Mouse (Mus musculus) CH12.LX (cell line): ENCODE data around the gene Adtrp. TPM values are rescaled to one million over a fixed set of nuclear protein-coding genes. Genes with fewer than 3 reads are reported as not detected.

Experiments
- DNase-seq: peaks from one replicate; pipeline ENCODE4 v3.0.0-alpha.2; 2013; ENCODE audit errors: extremely low read depth
- H3K27ac ChIP-seq: 2 replicates; pipeline ENCODE4 v1.5.1; 2012; ENCODE audit warnings: low read depth, mild to moderate bottlenecking, control low read depth, moderate library complexity; ENCODE audit not compliant: insufficient read depth
- H3K27me3 ChIP-seq: replicated peaks from 2 replicates; pipeline ENCODE3; 2012; ENCODE audit warnings: inconsistent platforms
- H3K36me3 ChIP-seq, 2 experiments: replicated peaks in 1 of 2; 2 replicates each; pipeline versions ENCODE3 to v1.6.1; 2012; ENCODE audit warnings: inconsistent platforms in 1 of 2, low read length in 1 of 2, mild to moderate bottlenecking in 1 of 2, mixed read lengths in 1 of 2, moderate library complexity in 1 of 2; ENCODE audit not compliant: control insufficient read depth in 1 of 2, insufficient read depth in 1 of 2
- H3K4me1 ChIP-seq, 2 experiments: 2 replicates each; pipeline ENCODE4 v1.6.1; 2012; ENCODE audit warnings: inconsistent platforms in 1 of 2, moderate library complexity in 1 of 2; ENCODE audit not compliant: insufficient read depth in 2 of 2, control insufficient read depth in 1 of 2
- H3K4me2 ChIP-seq: 2 replicates; pipeline ENCODE4 v1.6.1; 2012; ENCODE audit warnings: low read depth, mild to moderate bottlenecking, control low read depth; ENCODE audit not compliant: poor library complexity, insufficient read depth, severe bottlenecking
- H3K4me3 ChIP-seq, 3 experiments: fragments of 150-350 bp in 1 of 3; sonication (generic) in 1 of 3; replicated peaks in 1 of 3; 2 replicates each; pipeline versions ENCODE3 to v1.5.1; 2011 to 2012; ENCODE audit warnings: low read depth in 2 of 3, low read length in 2 of 3, mild to moderate bottlenecking in 2 of 3, moderate library complexity in 2 of 3, control low read depth in 1 of 3, improper control_type of control experiment in 1 of 3, inconsistent platforms in 1 of 3, mixed read lengths in 1 of 3; ENCODE audit not compliant: poor library complexity in 1 of 3
- H3K79me2 ChIP-seq: replicated peaks from 2 replicates; pipeline ENCODE4 v1.6.1; 2012; ENCODE audit warnings: mild to moderate bottlenecking, moderate library complexity; ENCODE audit not compliant: control insufficient read depth, poor library complexity, insufficient read depth, severe bottlenecking; ENCODE audit errors: extremely low read depth
- H3K9ac ChIP-seq: 2 replicates; pipeline ENCODE4 v1.6.1; 2012; ENCODE audit warnings: low read depth, mild to moderate bottlenecking, control low read depth, moderate library complexity; ENCODE audit not compliant: insufficient read depth
- H3K9me3 ChIP-seq: replicated peaks from 2 replicates; pipeline ENCODE3; 2012; ENCODE audit warnings: low read length, inconsistent platforms, mixed read lengths
- BHLHE40 ChIP-seq: IDR thresholded peaks from 2 replicates; pipeline ENCODE4 v1.6.1; 2011; ENCODE audit warnings: mild to moderate bottlenecking, low read depth, low read length, improper control_type of control experiment
- CHD1 ChIP-seq: IDR thresholded peaks from 2 replicates; pipeline ENCODE4 v1.6.1; 2012; ENCODE audit warnings: low read depth, low read length, improper control_type of control experiment, inconsistent platforms
- CHD2 ChIP-seq: IDR thresholded peaks from 2 replicates; pipeline ENCODE4 v1.6.1; 2011; ENCODE audit warnings: low read length, improper control_type of control experiment
- CTCF ChIP-seq, 2 experiments: IDR thresholded peaks in 1 of 2; conservative IDR thresholded peaks in 1 of 2; 2 replicates each; pipeline ENCODE4 v1.5.1; 2011 to 2012; ENCODE audit warnings: low read depth in 2 of 2, low read length in 2 of 2, improper control_type of control experiment in 1 of 2, inconsistent platforms in 1 of 2, mild to moderate bottlenecking in 1 of 2, moderate library complexity in 1 of 2
- E2F4 ChIP-seq: IDR thresholded peaks from 2 replicates; pipeline ENCODE4 v1.6.1; 2011; ENCODE audit warnings: low read depth, low read length, improper control_type of control experiment; ENCODE audit not compliant: insufficient replicate concordance
- ELF1 ChIP-seq: IDR thresholded peaks from 2 replicates; pipeline ENCODE4 v1.6.1; 2014; ENCODE audit warnings: low read depth, mild to moderate bottlenecking, inconsistent platforms, low read length, improper control_type of control experiment
- EP300 ChIP-seq: IDR thresholded peaks from 2 replicates; pipeline ENCODE4 v1.6.1; 2011; ENCODE audit warnings: low read length, improper control_type of control experiment
- ETS1 ChIP-seq: conservative IDR thresholded peaks from 2 replicates; pipeline ENCODE4 v1.6.1; 2012; ENCODE audit warnings: low read depth, mild to moderate bottlenecking, inconsistent platforms, low read length, improper control_type of control experiment, moderate library complexity
- GABPA ChIP-seq: IDR thresholded peaks from 2 replicates; pipeline ENCODE4 v1.6.1; 2012; ENCODE audit warnings: low read depth, low read length, improper control_type of control experiment, inconsistent platforms; ENCODE audit not compliant: insufficient replicate concordance
- HCFC1 ChIP-seq: IDR thresholded peaks from 2 replicates; pipeline ENCODE4 v1.6.1; 2012; ENCODE audit warnings: low read depth, mild to moderate bottlenecking, inconsistent platforms, low read length, improper control_type of control experiment
- IRF4 ChIP-seq: IDR thresholded peaks from 2 replicates; pipeline ENCODE4 v1.6.1; 2014; ENCODE audit warnings: low read depth, mild to moderate bottlenecking, inconsistent platforms, low read length, improper control_type of control experiment
- JUN ChIP-seq: IDR thresholded peaks from 2 replicates; pipeline ENCODE4 v1.6.1; 2011; ENCODE audit warnings: low read depth, mild to moderate bottlenecking, low read length, improper control_type of control experiment, moderate library complexity; ENCODE audit not compliant: insufficient read depth
- JUND ChIP-seq: conservative IDR thresholded peaks from 2 replicates; pipeline ENCODE4 v1.6.1; 2011; ENCODE audit warnings: low read depth, low read length, improper control_type of control experiment
- KAT2A ChIP-seq: IDR thresholded peaks from 2 replicates; pipeline ENCODE4 v1.6.1; 2012; ENCODE audit warnings: low read length, improper control_type of control experiment, inconsistent platforms; ENCODE audit not compliant: insufficient replicate concordance
- MAFK ChIP-seq: IDR thresholded peaks from 2 replicates; pipeline ENCODE4 v1.6.1; 2011; ENCODE audit warnings: low read length, improper control_type of control experiment; ENCODE audit not compliant: insufficient replicate concordance
- MAX ChIP-seq: IDR thresholded peaks from 2 replicates; pipeline ENCODE4 v1.6.1; 2011; ENCODE audit warnings: low read length, improper control_type of control experiment
- MAZ ChIP-seq: IDR thresholded peaks from 2 replicates; pipeline ENCODE4 v1.6.1; 2012; ENCODE audit warnings: low read depth, mild to moderate bottlenecking, inconsistent platforms, low read length, improper control_type of control experiment, moderate library complexity
- MEF2A ChIP-seq: IDR thresholded peaks from 2 replicates; pipeline ENCODE4 v1.6.1; 2014; ENCODE audit warnings: low read depth, mild to moderate bottlenecking, inconsistent platforms, low read length, improper control_type of control experiment, borderline replicate concordance
- MXI1 ChIP-seq: IDR thresholded peaks from 2 replicates; pipeline ENCODE4 v1.6.1; 2011; ENCODE audit warnings: mild to moderate bottlenecking, low read depth, low read length, improper control_type of control experiment
- MYC ChIP-seq: IDR thresholded peaks from 2 replicates; pipeline ENCODE4 v1.6.1; 2011; ENCODE audit warnings: low read depth, mild to moderate bottlenecking, improper control_type of control experiment, low read length
- NELFE ChIP-seq: IDR thresholded peaks from 2 replicates; pipeline ENCODE4 v1.6.1; 2011; ENCODE audit warnings: low read depth, low read length, improper control_type of control experiment
- NRF1 ChIP-seq: IDR thresholded peaks from 2 replicates; pipeline ENCODE4 v1.6.1; 2014; ENCODE audit warnings: low read depth, mild to moderate bottlenecking, inconsistent platforms, low read length, improper control_type of control experiment, moderate library complexity
- PAX5 ChIP-seq: IDR thresholded peaks from 2 replicates; pipeline ENCODE4 v1.6.1; 2012; ENCODE audit warnings: low read length, inconsistent platforms, mixed read lengths
- POLR2A ChIP-seq: IDR thresholded peaks from 2 replicates; pipeline ENCODE4 v1.6.1; 2011; ENCODE audit warnings: low read depth, mild to moderate bottlenecking, improper control_type of control experiment, low read length
- POLR2AphosphoS2 ChIP-seq: IDR thresholded peaks from 2 replicates; pipeline ENCODE4 v1.6.1; 2011; ENCODE audit warnings: low read depth, low read length, improper control_type of control experiment
- RAD21 ChIP-seq: IDR thresholded peaks from 2 replicates; pipeline ENCODE4 v1.6.1; 2011; ENCODE audit warnings: low read depth, mild to moderate bottlenecking, low read length, improper control_type of control experiment, moderate library complexity
- RCOR1 ChIP-seq: conservative IDR thresholded peaks from 2 replicates; pipeline ENCODE4 v1.6.1; 2012; ENCODE audit warnings: low read depth, mild to moderate bottlenecking, inconsistent platforms, low read length, improper control_type of control experiment
- SIN3A ChIP-seq: IDR thresholded peaks from 2 replicates; pipeline ENCODE4 v1.6.1; 2012; ENCODE audit warnings: low read length, improper control_type of control experiment, inconsistent platforms
- SMC3 ChIP-seq: IDR thresholded peaks from 2 replicates; pipeline ENCODE4 v1.6.1; 2011; ENCODE audit warnings: low read depth, low read length, improper control_type of control experiment
- TBP ChIP-seq: conservative IDR thresholded peaks from 2 replicates; pipeline ENCODE4 v1.6.1; 2011; ENCODE audit warnings: low read depth, low read length, improper control_type of control experiment
- TCF12 ChIP-seq: IDR thresholded peaks from 2 replicates; pipeline ENCODE4 v1.6.1; 2014; ENCODE audit warnings: low read depth, mild to moderate bottlenecking, inconsistent platforms, low read length, improper control_type of control experiment
- UBTF ChIP-seq: IDR thresholded peaks from 2 replicates; pipeline ENCODE4 v1.6.1; 2012; ENCODE audit warnings: low read depth, mild to moderate bottlenecking, inconsistent platforms, low read length, improper control_type of control experiment, moderate library complexity
- USF1 ChIP-seq: IDR thresholded peaks from 2 replicates; pipeline ENCODE4 v1.6.1; 2014; ENCODE audit warnings: low read depth, mild to moderate bottlenecking, inconsistent platforms, low read length, improper control_type of control experiment
- USF2 ChIP-seq: conservative IDR thresholded peaks from 2 replicates; pipeline ENCODE4 v1.6.1; 2011; ENCODE audit warnings: low read depth, low read length, improper control_type of control experiment
- ZC3H11A ChIP-seq: IDR thresholded peaks from 2 replicates; pipeline ENCODE4 v1.6.1; 2012; ENCODE audit warnings: low read depth, mild to moderate bottlenecking, inconsistent platforms, low read length, improper control_type of control experiment
- ZKSCAN1 ChIP-seq: IDR thresholded peaks from 2 replicates; pipeline ENCODE4 v1.6.1; 2012; ENCODE audit warnings: low read depth, inconsistent platforms, low read length, improper control_type of control experiment, borderline replicate concordance
- ZMIZ1 ChIP-seq: IDR thresholded peaks from 2 replicates; pipeline ENCODE4 v1.6.1; 2012; ENCODE audit warnings: low read depth, mild to moderate bottlenecking, inconsistent platforms, low read length, improper control_type of control experiment
- ZNF384 ChIP-seq: IDR thresholded peaks from 2 replicates; pipeline ENCODE4 v1.6.1; 2012; ENCODE audit warnings: low read depth, low read length, improper control_type of control experiment, inconsistent platforms
- dilution Hi-C: fragments of 300-500 bp; cut with MboI; formaldehyde crosslinking; loops from 2 replicates; pipeline ENCODE4 v1.14.3; 2020; ENCODE audit warnings: low sequenced_read_pairs; ENCODE audit not compliant: extremely low pct_unique_long_range_greater_than_20kb, extremely low pct_ligation_motif_present
- in situ Hi-C: fragments of 300-500 bp; cut with MboI; formaldehyde crosslinking; loops from 3 replicates; pipeline ENCODE4 v1.14.3; 2019; ENCODE audit warnings: low sequenced_read_pairs, low pct_ligation_motif_present, low pct_unique_long_range_greater_than_20kb, mixed read lengths
- polyA plus RNA-seq: library from polyadenylated mRNA; unstranded; fragments of >175 nt; gene quantifications from 2 replicates; pipeline ENCODE4 v1.2.1, GENCODE M21; 2012; ENCODE audit warnings: low read depth; ENCODE audit not compliant: insufficient read length
- total RNA-seq, 2 experiments: library from RNA; depleted of rRNA; stranded (reverse); fragments of 300-350 nt in 1 of 2; fragments of >200 nt in 1 of 2; gene quantifications; 2 replicates each; pipeline ENCODE4 v1.2.3; 2012 to 2014

Adtrp gene
- total and polyA plus RNA-seq, 3 experiments: 4.2 to 37.1 (median 7.2) TPM

- DNase-seq: peak; percentile 91
Measured at GRCm38 (mm10) chr13:41773812-41774376, 73.6 kb downstream of the Adtrp start.

GRCm38 (mm10) chr13:41771061-41771460 is 76.4 kb downstream of the Adtrp start:
- Histone ChIP-seq H3K9me3 (peaks cover 7% of the 10 kb centered on the region), H3K27ac (no peak overlapping the region), H3K4me1 (peaks cover 16 to 38% of the 10 kb centered on the region in 2 experiments), H3K4me2 (no peak overlapping the region), H3K36me3 (peaks cover 0 to 2% of the 10 kb centered on the region in 2 experiments), H3K27me3 (no peaks in the 10 kb centered on the region), H3K79me2 (no peaks in the 10 kb centered on the region), H3K9ac (no peak overlapping the region), H3K4me3 (no peak overlapping the region)
- dilution Hi-C loops (no loop called here), in situ Hi-C loops (no loop called here)
- DNase-seq: no peak
- TF ChIP-seq USF1 (no peak), ZMIZ1 (no peak), MYC (no peak), NRF1 (no peak), CHD2 (no peak), ZNF384 (no peak), UBTF (no peak), NELFE (no peak), ZKSCAN1 (no peak), EP300 (no peak), PAX5 (no peak), MEF2A (no peak), E2F4 (no peak), HCFC1 (no peak), TBP (no peak), IRF4 (no peak), KAT2A (no peak)

More at GRCm38 (mm10) chr13:41773812-41774376, 73.6 kb downstream of the Adtrp start:
- Histone ChIP-seq H3K9me3 (peaks cover 7% of the 10 kb centered on the region), H3K4me3 (no peak overlapping the region), H3K27ac (peak overlapping the region; percentile 53), H3K36me3 (peaks cover 0 to 2% of the 10 kb centered on the region in 2 experiments), H3K4me2 (no peak overlapping the region), H3K79me2 (no peaks in the 10 kb centered on the region), H3K9ac (no peak overlapping the region), H3K4me1 (peaks cover 22 to 40% of the 10 kb centered on the region in 2 experiments), H3K27me3 (no peaks in the 10 kb centered on the region)
- dilution Hi-C loops (no loop called here), in situ Hi-C loops (no loop called here)
- TF ChIP-seq RAD21 (no peak; the same call in none of the 2 replicates), ZNF384 (no peak), MYC (peak; percentile 59; the same call in 1 of the 2 replicates), ELF1 (no peak), SIN3A (peak; percentile 38; the same call in 1 of the 2 replicates), USF1 (no peak), IRF4 (peak; percentile 87), NELFE (no peak), PAX5 (no peak), ZKSCAN1 (no peak), TCF12 (peak; percentile 72), JUND (peak; percentile 96), CTCF (conservative IDR thresholded peaks at IDR 0.05 in 1 of 2, IDR thresholded peaks at IDR 0.05 in 1 of 2; ENCODE audit: low read depth in 2 of 2, low read length in 2 of 2) (peak in 1 of 2 experiments; percentile 20; a peak in 1 of 4 replicates), MAX (peak; percentile 58; the same call in 1 of the 2 replicates), MAZ (peak; percentile 93), SMC3 (no peak; the same call in 1 of the 2 replicates), GABPA (no peak), TBP (no peak), E2F4 (peak; percentile 18; the same call in 1 of the 2 replicates), ETS1 (peak; percentile 92), MXI1 (no peak; the same call in 1 of the 2 replicates), CHD1 (no peak), MAFK (peak; percentile 44; the same call in 1 of the 2 replicates), POLR2A (no peak), ZMIZ1 (no peak), POLR2AphosphoS2 (no peak), USF2 (no peak), HCFC1 (no peak), JUN (peak; percentile 97), CHD2 (peak; percentile 43), BHLHE40 (peak; percentile 44; the same call in 1 of the 2 replicates), UBTF (no peak), EP300 (peak; percentile 94), NRF1 (no peak), ZC3H11A (no peak), RCOR1 (0 out of 2 replicates have a peak, but pooled peaks have one; percentile 46), MEF2A (peak; percentile 92), KAT2A (no peak)
